ENCODE assay signal across 8 mouse cellular contexts in the genomic region with DNA sequence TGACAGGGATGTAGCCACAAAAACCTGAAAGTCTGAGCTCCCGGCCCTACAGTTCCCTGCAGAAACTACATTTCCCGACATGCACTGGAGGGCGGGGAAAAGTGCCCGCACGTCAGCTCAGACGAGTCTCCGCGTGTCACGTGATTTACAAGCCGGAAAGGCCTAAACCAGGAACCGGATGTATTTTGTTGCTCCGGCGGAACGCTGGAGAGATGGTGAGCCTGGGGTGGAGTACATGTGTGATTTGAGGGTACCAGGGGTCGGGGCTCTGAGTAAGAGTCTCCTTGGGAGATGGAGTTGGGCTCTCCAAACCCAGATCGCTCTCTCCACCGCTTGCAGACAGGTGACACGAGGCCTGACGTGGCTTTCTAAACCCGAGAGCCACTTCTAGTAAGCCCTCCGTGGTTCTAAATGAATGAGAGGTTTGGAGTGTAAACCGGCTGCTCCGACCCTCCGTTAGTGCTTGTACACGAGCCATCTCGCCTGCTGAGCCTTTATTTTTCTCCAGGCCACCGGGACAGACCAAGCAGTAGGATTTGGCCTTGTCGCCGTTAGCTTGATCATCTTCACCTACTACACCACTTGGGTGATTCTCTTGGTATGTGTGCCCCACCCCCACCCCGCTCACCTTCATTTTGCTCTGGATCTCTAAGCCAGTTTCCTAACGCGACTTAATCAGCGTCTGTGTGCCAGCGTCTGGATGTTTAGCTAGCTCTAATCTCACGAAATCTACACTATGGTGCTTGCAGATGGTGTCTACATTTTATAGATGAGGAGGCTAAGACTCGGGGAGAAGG. TPM values are rescaled to one million over a fixed set of nuclear protein-coding genes. Genes with fewer than 3 reads are reported as not detected.
A peak's percentile ranks its signal among the peaks of the same experiment; 100 is the strongest.
DNase-seq lines count a peak whose midpoint lies in the region; ATAC-seq lines count a peak whose summit lies in the region.

A gene (plus strand): TSS at position 161 of the 797 bp plus-strand sequence.

- no peaks in the 10 kb centered on the region for H3K4me1 ChIP-seq in hindbrain, embryonic 11.5 days (replicated peaks; ENCODE audit: control insufficient read depth, insufficient read depth, low read length)

- ATAC-seq in hindbrain, embryonic 11.5 days (ENCODE audit: low FRiP score), result peak; percentile 81

- H3K9me3 ChIP-seq in hindbrain, embryonic 11.5 days (ENCODE audit: control insufficient read depth, low read length), result no peaks in the 10 kb centered on the region

- no peaks in the 10 kb centered on the region for H3K27me3 ChIP-seq in hindbrain, embryonic 11.5 days (ENCODE audit: control insufficient read depth, insufficient read depth, low read length)

- H3K4me3 ChIP-seq in hindbrain, embryonic 11.5 days (ENCODE audit: low read depth, low read length), result peak within 1 kb of the TSS; percentile 81

- peak; percentile 80 for DNase-seq in Muller cell, postnatal 12 days (ENCODE audit: inconsistent ontology term)
- DNase-seq in cerebellum, adult 9-11 months, result peak; percentile 92
- peak; percentile 91 to 96 for DNase-seq in frontal cortex, adult 2 months (ENCODE audit: extremely low spot score in 1 of 2, low spot score in 1 of 2)
- peak; percentile 92 for DNase-seq in hindbrain, embryonic 11.5 days (ENCODE audit: low spot score)
- DNase-seq in layer of hippocampus, postnatal 10 days (ENCODE audit: low spot score in 2 of 2), result peak; percentile 84 to 88
- DNase-seq in lung, postnatal 10 days, result peak; percentile 96
- peak; percentile 83 for DNase-seq in ovary, postnatal 36 days (ENCODE audit: low spot score)
- DNase-seq in thymus, postnatal 25 days, result peak; percentile 90

- WGBS in hindbrain, embryonic 11.5 days, result 2% methylated on average over 36 of the region's 36 CpGs

- no peak within 1 kb of the TSS for H3K27ac ChIP-seq in hindbrain, embryonic 11.5 days (ENCODE audit: low read depth, low read length)

- peak within 1 kb of the TSS; percentile 71 for H3K4me2 ChIP-seq in hindbrain, embryonic 11.5 days (replicated peaks; ENCODE audit: low read depth, low read length)

- H3K9ac ChIP-seq in hindbrain, embryonic 11.5 days (ENCODE audit: low read depth, low read length), result peak within 1 kb of the TSS; percentile 76

- H3K36me3 ChIP-seq in hindbrain, embryonic 11.5 days (ENCODE audit: control insufficient read depth, insufficient read depth, low read length), result no peaks in the 10 kb centered on the region

RNA-seq across cellular contexts. Expression of the gene that starts here (rescaled TPM):
- 145 and 160 TPM in 2 replicates for polyA plus RNA-seq in frontal cortex, adult 2 months (2012; rRNA removed)
- polyA plus RNA-seq in hindbrain, embryonic 11.5 days (2014; fragmentation: Nextera tagmentation; extraction: Ambion mirVana), result 115 and 125 TPM in 2 replicates
- total RNA-seq in layer of hippocampus, postnatal 10 days (2021), result 10 to 100 TPM; 69.6 to 88.4 TPM
